Mouse (Mus musculus) kidney, postnatal 4 days (tissue): ENCODE measurements around the gene Nme4.

Experiments used
- DNase-seq, 2 experiments: peaks; one replicate each; pipeline ENCODE4 v3.0.0; 2021; ENCODE audit warnings: mixed read lengths in 2 of 2

Nme4 gene

DNA sequence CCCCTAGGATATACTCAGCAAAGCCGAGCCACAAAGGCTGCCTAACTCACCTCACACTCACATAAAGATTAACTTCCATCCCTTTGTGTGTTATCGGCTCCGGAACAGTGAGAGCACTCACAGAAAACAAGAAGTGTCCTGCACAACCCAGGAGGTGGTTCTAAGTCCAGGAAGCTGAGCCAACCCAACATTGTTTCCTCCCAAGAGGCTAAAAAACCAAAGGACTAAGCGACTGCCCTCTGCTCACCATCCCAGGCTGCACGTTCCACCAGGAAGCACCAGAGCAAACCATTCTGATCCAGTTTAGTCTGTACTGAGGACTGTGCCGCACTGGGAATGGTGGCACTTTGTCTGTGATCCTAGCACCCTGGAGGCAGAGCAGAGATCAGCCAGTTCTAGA lies 30.5 kb downstream of the Nme4 start:
- DNase-seq, result no peak

DNA sequence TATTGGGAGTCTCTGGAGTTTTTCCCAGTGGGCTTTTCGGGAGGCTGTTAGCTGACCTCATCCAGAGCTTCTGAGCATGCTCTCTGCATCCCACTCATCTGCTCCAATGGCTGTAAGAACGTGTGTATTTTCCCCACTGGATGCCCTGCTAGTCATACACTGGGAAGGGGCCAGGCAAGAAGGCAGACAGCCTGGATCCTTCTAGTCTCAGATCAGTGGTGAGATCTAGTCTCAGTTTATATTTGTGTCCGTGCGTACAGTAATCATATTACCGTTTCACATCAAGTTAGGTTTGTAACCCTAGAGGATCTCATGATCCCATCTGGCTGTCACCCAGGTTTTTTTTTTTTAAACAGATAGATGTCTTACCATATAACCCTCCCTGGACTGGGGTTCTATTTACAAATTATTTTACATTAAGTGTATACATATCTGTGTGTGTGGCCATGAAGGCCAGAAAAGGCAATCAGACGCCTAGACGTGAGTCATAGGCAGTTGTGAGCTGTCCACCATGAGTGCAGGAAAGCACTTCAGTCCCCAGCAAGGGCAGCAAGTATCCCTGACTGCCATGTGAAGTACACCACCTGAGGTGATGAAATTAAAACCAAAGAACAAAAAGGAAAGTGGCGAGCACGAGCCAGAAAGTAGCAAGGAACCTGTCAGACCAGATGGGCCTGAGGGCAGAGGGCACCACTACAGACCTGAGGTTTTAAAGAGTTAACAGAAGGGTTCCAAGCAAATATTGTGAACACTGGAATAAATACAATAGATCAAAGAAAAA lies 37.4 kb downstream of the Nme4 start:
- no peak for DNase-seq

DNA sequence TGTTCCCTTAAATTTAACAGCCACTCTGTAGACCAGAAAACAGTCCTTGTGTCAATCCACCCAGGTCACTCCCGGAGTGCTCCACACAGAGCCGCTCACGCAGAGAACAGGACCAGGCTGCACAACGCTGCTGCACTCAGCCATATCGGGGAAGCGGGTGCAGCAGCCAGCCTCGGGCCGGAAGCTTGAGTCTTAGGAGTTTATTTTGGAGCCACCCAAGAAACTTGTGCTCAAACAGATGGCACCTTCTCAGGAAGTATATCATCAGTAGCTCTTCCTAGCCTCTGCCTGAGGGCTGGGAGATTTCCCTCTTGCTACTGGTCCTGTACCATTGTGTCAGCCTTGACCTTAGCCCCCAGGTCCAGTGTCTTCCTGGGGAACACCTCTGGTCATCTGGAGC lies 38.1 kb downstream of the Nme4 start:
- peak in 1 of 2 experiments; percentile 48 for DNase-seq

DNA sequence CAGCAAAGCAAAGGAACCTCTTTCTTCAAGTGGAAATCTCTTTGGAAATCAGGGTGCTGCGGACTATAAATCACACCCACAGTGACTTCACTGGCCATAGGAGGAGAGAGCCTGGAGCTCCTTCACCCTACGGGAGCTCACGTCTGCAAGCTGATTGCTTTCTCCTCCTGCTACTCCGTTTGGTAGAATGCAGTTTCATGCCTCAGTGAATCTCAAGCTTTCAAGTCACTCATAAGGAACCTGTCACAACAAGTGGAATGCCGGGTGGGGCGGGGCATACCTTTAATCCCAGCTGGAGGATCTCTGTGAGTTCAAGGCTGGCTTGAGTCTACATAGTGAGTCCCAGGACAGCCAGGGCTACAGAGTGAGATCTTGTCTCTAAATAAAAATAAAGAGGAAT lies 40.2 kb downstream of the Nme4 start:
- peak; percentile 41 to 67 for DNase-seq

DNA sequence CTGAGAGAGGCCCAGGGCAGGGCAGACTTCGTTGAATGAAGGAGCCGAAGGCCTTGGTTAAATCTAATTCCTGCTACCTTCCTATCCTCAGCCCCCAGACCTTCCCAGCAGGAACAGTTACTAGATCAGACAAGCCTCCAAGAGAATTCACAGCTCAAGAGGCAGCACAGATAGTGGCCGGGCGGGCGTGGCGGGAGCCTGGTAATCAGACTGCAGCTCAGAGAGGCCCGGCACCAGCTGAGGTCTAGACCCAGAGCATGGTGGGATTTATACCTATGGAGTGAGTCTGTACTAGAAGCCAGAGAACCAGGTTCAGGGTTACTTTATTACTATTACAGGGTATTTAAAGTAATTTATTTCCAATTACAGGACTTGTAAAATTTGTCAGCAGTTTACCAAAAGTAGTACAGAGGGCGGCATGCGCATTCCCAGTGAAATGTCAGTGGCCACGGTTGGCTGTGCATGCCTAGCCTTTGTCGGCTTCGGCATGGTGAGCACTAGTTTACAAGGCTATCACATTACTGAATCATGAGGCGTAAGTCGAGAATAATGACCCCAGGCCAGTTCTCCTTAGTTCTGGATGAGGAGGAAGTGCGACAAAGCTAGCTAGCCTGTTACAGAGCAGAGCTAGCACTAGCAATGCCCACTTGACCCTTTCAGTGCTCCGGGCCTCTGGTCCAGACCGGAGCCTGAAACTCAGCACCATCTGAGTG lies 41.1 kb downstream of the Nme4 start:
- DNase-seq, result peak; percentile 49 to 70

DNA sequence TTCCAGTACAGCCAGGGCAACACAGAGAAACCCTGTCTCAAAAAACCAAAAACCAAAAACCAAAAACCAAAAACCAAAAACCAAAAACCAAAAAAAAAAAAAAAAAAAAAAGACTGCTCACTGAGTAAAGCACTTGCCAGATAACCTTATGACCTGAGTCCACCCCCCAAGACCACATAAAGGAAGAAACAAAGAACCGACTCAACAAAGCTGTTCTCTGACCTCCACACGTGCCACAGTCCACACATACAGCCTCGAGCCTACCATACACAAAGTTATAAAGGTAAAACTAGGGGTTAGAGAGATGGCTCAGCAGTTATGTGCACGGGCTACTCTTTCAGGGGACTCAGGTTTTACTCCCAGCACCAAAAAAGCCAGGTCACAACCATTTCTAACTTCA lies 42.7 kb downstream of the Nme4 start:
- DNase-seq, result no peak

DNA sequence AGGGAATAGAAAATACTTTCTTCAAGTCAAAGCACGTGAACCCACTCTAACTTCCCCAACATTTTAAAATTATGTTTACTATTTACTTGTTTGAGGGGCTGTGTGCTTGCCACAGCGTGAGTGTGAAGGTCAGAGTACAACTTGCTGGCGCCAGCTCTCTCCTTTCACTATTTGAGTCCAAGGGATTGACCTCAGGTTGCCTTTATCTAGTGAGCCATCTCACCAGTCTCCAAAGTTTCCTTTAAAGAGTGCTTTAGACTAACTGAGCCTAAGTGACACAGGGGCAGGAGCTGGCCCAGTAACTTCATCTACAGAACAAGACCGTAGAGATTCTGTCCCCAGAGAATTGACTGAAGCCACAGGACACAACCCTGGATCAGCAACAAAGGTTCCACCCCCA lies 43.3 kb downstream of the Nme4 start:
- no peak for DNase-seq

DNA sequence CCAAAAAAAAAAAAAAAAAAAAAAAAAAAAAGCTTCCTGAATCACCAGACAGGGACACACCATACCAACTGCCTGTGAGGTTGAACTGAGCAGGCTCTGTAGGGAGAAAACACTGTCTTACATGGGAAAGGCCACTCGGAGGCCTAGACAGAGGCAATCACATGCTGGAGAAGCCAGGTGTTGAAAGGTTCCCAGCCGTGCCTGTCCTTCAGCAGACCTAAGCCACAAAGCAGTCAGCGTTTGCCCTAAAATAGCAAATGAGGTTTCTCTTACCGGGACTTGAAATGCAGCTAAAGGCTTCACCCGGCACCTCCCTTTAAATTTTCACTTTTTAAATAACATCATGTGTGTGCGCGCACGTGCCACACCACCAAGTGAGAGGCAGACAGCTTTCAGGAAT lies 47.3 kb downstream of the Nme4 start:
- DNase-seq, result no peak

DNA sequence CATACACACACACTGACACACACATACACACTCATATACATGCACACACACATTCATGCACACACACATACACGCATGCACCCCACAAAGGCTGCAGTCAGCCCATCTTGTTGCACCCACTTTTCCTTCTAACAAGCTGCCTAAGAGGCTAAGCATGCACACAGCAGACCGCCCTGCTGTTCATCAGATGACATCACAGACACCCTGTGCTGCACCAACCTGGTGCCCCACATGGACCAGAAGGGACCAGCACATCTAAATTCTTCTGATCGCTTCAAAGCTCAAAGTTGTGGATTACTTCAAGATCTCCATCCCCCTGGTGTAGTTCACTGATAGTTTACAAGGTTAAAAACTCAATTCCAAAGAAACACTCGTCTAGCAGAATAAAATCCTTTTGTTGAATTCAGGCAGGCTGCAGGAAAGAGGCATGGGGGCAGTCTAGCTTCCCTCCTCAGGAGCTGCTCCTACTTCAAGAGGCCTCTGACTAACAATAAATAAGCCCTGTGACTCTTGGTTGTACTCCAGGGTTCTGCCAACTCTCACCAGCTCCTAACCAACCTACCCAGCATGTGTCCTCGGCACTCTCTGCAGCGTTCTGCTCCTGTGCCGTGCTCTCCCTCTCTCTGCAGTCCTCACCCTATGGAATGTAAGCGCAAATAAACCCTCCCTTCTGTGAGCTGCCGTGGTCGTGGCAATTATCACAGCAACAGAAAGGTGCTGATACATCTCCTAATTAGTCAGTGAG lies 49.0 kb downstream of the Nme4 start:
- no peak for DNase-seq

DNA sequence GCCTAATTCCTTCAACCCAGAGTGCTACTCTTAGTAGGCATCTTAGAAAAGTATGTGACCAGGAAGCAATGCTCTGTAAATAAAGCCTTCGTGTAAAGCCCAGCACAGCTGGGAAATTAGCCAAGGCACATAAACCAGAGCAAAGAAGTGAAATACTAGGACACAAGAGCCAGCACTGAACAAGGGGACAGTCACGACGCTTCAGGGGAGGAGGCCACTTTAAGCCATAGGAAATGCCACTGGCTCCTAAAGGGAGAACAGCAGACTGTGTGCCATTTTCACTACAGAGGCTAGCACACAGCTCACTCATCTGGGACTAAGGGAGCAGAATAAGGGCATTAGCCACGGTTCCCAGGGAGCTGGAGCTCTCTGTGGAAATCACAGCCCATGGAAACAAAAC lies 50.1 kb downstream of the Nme4 start:
- DNase-seq, result no peak

DNA sequence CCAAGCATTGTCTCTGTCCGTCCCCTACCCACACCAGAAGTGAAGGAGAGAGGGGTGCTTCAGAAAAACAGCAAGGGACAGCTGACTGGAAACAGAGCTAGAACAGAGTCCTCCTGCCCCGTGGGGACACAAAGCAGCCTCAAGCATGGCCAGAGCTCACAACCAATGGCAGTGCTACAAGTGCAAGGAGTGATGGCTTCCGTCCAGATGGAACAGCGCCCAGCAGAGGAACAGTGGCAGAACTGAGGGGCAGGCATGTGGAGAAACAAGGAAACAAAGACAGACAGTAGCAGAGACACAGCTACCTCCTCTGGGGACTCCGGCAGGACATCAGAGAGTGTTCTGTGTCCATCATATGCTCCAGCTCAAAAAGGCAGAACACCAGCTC lies 52.2 kb downstream of the Nme4 start:
- DNase-seq, result peak; percentile 64 to 74

DNA sequence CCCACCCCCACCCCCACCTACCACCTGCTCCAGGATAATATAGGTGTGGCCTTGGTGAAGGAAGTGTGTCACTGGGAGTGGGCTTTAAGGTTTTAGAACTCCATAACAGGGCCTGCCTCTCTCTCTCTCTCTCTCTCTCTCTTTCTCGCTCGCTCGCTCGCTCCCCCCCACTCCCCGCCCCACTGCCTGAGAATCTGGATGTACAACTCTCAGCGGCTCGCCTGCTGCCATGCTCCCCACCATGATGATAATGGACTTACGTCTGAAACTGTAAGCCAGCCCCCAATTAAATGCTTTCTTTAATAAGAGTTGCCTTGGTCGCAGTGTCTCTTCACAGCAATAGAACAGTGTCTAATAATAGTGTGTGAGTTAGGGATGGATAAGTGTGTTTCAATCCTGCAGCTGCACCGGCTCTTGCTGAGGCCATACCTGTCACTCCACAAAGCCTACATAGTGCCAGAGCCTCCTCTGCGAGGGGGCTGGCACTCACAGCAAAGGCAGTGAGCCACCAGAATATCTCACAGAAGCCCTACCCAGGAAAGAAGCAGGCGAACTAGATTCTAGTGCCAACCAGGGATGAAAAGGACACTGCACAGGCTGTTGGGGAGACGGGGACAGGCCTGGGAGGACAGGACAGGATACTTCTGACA lies 52.7 kb downstream of the Nme4 start:
- no peak for DNase-seq
